8 mouse cellular contexts compared by ENCODE assay signal in genomic region chr7:105650639-105651435, GRCm38 (mm10). TPM values are rescaled to one million over a fixed set of nuclear protein-coding genes. Genes with fewer than 3 reads are reported as not detected.
A peak's percentile ranks its signal among the peaks of the same experiment; 100 is the strongest.
DNase-seq lines count a peak whose midpoint lies in the region; ATAC-seq and TF ChIP-seq lines count a peak whose summit lies in the region.

Gene Dnhd1, plus strand, starts transcription at chr7:105650827.

- H3K4me3 ChIP-seq in intestine, embryonic 15.5 days (replicated peaks): peak within 1 kb of the TSS; percentile 40
- H3K4me3 ChIP-seq in liver, adult 2 months (ENCODE audit: insufficient read depth, low read depth, low read length): peak within 1 kb of the TSS; percentile 59
- peak within 1 kb of the TSS; percentile 36 for H3K4me3 ChIP-seq in midbrain, postnatal 0 days (ENCODE audit: low read depth, low read length)

- H3K79me2 ChIP-seq in liver, adult 2 months (ENCODE audit: control insufficient read depth, insufficient read depth, low read length): no peaks in the 10 kb centered on the region

- ATAC-seq in intestine, embryonic 15.5 days: peak; percentile 99
- ATAC-seq in midbrain, postnatal 0 days (ENCODE audit: low FRiP score): peak; percentile 86

- H3K27ac ChIP-seq in intestine, embryonic 15.5 days: peak within 1 kb of the TSS; percentile 57; the same call in 1 of the 2 replicates
- H3K27ac ChIP-seq in liver, adult 2 months (replicated peaks; ENCODE audit: insufficient read depth, low read depth, low read length): peak within 1 kb of the TSS; percentile 88
- H3K27ac ChIP-seq in midbrain, postnatal 0 days (ENCODE audit: low read depth, low read length): no peak within 1 kb of the TSS

- no peaks in the 10 kb centered on the region for H3K27me3 ChIP-seq in intestine, embryonic 15.5 days (replicated peaks)
- H3K27me3 ChIP-seq in liver, adult 2 months (ENCODE audit: control insufficient read depth, insufficient read depth, low read length): no peaks in the 10 kb centered on the region
- no peaks in the 10 kb centered on the region for H3K27me3 ChIP-seq in midbrain, postnatal 0 days (ENCODE audit: insufficient read depth, low read length)
- H3K27me3 ChIP-seq in splenic B cell, adult 2 months (ENCODE audit: control insufficient read depth, insufficient read depth, low read length, poor library complexity, severe bottlenecking): no peaks in the 10 kb centered on the region

- peak within 1 kb of the TSS; percentile 42 for H3K9ac ChIP-seq in intestine, embryonic 15.5 days
- H3K9ac ChIP-seq in liver, adult 2 months (ENCODE audit: low read depth, low read length): peak within 1 kb of the TSS; percentile 71
- peak within 1 kb of the TSS; percentile 33 for H3K9ac ChIP-seq in midbrain, postnatal 0 days (replicated peaks; ENCODE audit: low read length, poor library complexity, severe bottlenecking)

- peak; percentile 72 for TF ChIP-seq CTCF in liver, adult 2 months (IDR thresholded peaks at IDR 0.05; ENCODE audit: low read depth, low read length)
- TF ChIP-seq CTCF in midbrain, postnatal 0 days (IDR thresholded peaks at IDR 0.05): peak; percentile 65

- 1% methylated on average over 17 of the region's 17 CpGs for WGBS in intestine, embryonic 15.5 days
- WGBS in liver, adult 2 months: 1% methylated on average over 17 of the region's 17 CpGs
- 2% methylated on average over 17 of the region's 17 CpGs for WGBS in midbrain, postnatal 0 days

- peak within 1 kb of the TSS; percentile 88 for H3K4me2 ChIP-seq in intestine, embryonic 15.5 days (replicated peaks)
- H3K4me2 ChIP-seq in midbrain, postnatal 0 days (ENCODE audit: low read depth, low read length, poor library complexity, severe bottlenecking): peak within 1 kb of the TSS; percentile 71

- peak; percentile 55 for DNase-seq in 416B (ENCODE audit: low read depth)
- peak; percentile 80 for DNase-seq in adrenal gland, adult 8-10 months
- peak; percentile 66 for DNase-seq in embryo, embryonic 11.5 days (ENCODE audit: low read depth, low spot score)
- peak; percentile 42 to 72 for DNase-seq in gastrocnemius, postnatal 4 days (ENCODE audit: low spot score in 2 of 2)
- DNase-seq in liver, adult 2 months (ENCODE audit: extremely low read depth, low read depth, low spot score): peak; percentile 92
- DNase-seq in midbrain, postnatal 0 days (ENCODE audit: low spot score): peak; percentile 67
- peak; percentile 72 for DNase-seq in splenic B cell, adult 2 months (ENCODE audit: low read depth, low spot score)

- peak; percentile 46 for TF ChIP-seq POLR2A in liver, adult 2 months (IDR thresholded peaks at IDR 0.05; ENCODE audit: extremely low read depth, insufficient read depth, low read length)

- H3K4me1 ChIP-seq in intestine, embryonic 15.5 days (replicated peaks): peaks cover 8% of the 10 kb centered on the region
- H3K4me1 ChIP-seq in liver, adult 2 months (ENCODE audit: control insufficient read depth, insufficient read depth, low read length): peaks cover 7% of the 10 kb centered on the region; the same call in 1 of the 2 replicates
- peaks cover 2% of the 10 kb centered on the region; the same call in 1 of the 2 replicates for H3K4me1 ChIP-seq in midbrain, postnatal 0 days (ENCODE audit: insufficient read depth, low read length)

- H3K36me3 ChIP-seq in intestine, embryonic 15.5 days: no peaks in the 10 kb centered on the region
- peaks cover 4% of the 10 kb centered on the region; the same call in 1 of the 2 replicates for H3K36me3 ChIP-seq in liver, adult 2 months (ENCODE audit: control insufficient read depth, insufficient read depth, low read length)
- H3K36me3 ChIP-seq in midbrain, postnatal 0 days (ENCODE audit: insufficient read depth, low read length): no peaks in the 10 kb centered on the region
- H3K36me3 ChIP-seq in splenic B cell, adult 2 months (ENCODE audit: control insufficient read depth, insufficient read depth, low read length, poor library complexity, severe bottlenecking): no peaks in the 10 kb centered on the region

- H3K9me3 ChIP-seq in intestine, embryonic 15.5 days: no peaks in the 10 kb centered on the region
- H3K9me3 ChIP-seq in midbrain, postnatal 0 days (ENCODE audit: low read length): no peaks in the 10 kb centered on the region

RNA-seq across cellular contexts. Expression of gene Dnhd1, which starts in this region (rescaled TPM):
- 1 to 10 TPM; 3.1 to 5.1 (median 4.0) TPM for total RNA-seq in adrenal gland, adult 8-10 months (2022)
- total RNA-seq in gastrocnemius, postnatal 4 days (2021): 1 to 10 TPM; 2.2 to 3.0 TPM
- polyA plus RNA-seq in intestine, embryonic 15.5 days (2015; fragmentation: Nextera tagmentation; extraction: Ambion mirVana): 0.44 and 0.80 TPM in 2 replicates
- 0.92 and 1.5 TPM in 2 replicates for total RNA-seq in liver, adult 2 months (2014; rRNA removed)
- polyA plus RNA-seq in liver, adult 2 months (2012; rRNA removed): 0.82 and 0.88 TPM in 2 replicates
- 3.8 and 5.2 TPM in 2 replicates for total RNA-seq in midbrain, postnatal 0 days (2014; rRNA removed)
- 1.8 and 1.9 TPM in 2 replicates for polyA plus RNA-seq in midbrain, postnatal 0 days (2015; fragmentation: Nextera tagmentation; extraction: Ambion mirVana)

Comparison
In these comparisons a context has a peak if more than half of its experiments do, and no peak if none do; other contexts are left out.
1. Peak in ATAC-seq, H3K4me3 ChIP-seq, H3K27ac ChIP-seq, H3K9ac ChIP-seq and H3K4me2 ChIP-seq in intestine, embryonic 15.5 days; RNA of the gene not detected or under 1 TPM.